Mouse (Mus musculus) C2C12 (cell line): ENCODE measurements around the gene Anxa10. TPM values are rescaled to one million over a fixed set of nuclear protein-coding genes. Genes with fewer than 3 reads are reported as not detected.

Experiments used
- H3K27me3 ChIP-seq: one replicate; pipeline ENCODE4 v1.6.1; 2011; ENCODE audit not compliant: control insufficient read depth, insufficient read depth, insufficient read length
- H3K36me3 ChIP-seq: one replicate; pipeline ENCODE4 v1.6.1; 2011; ENCODE audit not compliant: control insufficient read depth, insufficient read depth
- H3K4me3 ChIP-seq: one replicate; pipeline ENCODE4 v1.5.1; 2011; ENCODE audit warnings: mild to moderate bottlenecking, control low read depth; ENCODE audit not compliant: poor library complexity, insufficient read depth, severe bottlenecking
- H3K79me2 ChIP-seq: one replicate; pipeline ENCODE4 v1.6.1; 2011; ENCODE audit not compliant: control insufficient read depth, insufficient read depth
- H3K79me3 ChIP-seq: one replicate; pipeline ENCODE4 v1.6.1; 2011; ENCODE audit warnings: low read depth, control low read depth
- H3ac ChIP-seq: one replicate; pipeline ENCODE3; 2011; ENCODE audit warnings: low read depth; ENCODE audit not compliant: control insufficient read depth, insufficient read length
- CEBPB ChIP-seq: IDR thresholded peaks from one replicate; pipeline ENCODE4 v1.6.1; 2011; ENCODE audit warnings: low read depth, mild to moderate bottlenecking, control low read depth, moderate library complexity
- CTCF ChIP-seq: IDR thresholded peaks from one replicate; pipeline ENCODE4 v1.5.1; 2011; ENCODE audit not compliant: control insufficient read depth, insufficient read depth, insufficient read length
- FOSL1 ChIP-seq: IDR thresholded peaks from one replicate; pipeline ENCODE4 v1.8.0; 2011; ENCODE audit warnings: mild to moderate bottlenecking, low read length; ENCODE audit not compliant: poor library complexity, insufficient read depth, severe bottlenecking
- MAX ChIP-seq: IDR thresholded peaks from one replicate; pipeline ENCODE4 v1.6.1; 2011; ENCODE audit warnings: mild to moderate bottlenecking, control low read depth
- MYOD1 ChIP-seq: IDR thresholded peaks from one replicate; pipeline ENCODE4 v1.6.1; 2011; ENCODE audit warnings: low read depth; ENCODE audit not compliant: control insufficient read depth, insufficient read length
- MYOG ChIP-seq: IDR thresholded peaks from one replicate; pipeline ENCODE4 v1.6.1; 2011; ENCODE audit not compliant: control insufficient read depth, insufficient read length; ENCODE audit errors: extremely low read depth
- USF1 ChIP-seq: IDR thresholded peaks from one replicate; pipeline ENCODE4 v1.6.1; 2011; ENCODE audit warnings: low read depth, mild to moderate bottlenecking, control low read depth, moderate library complexity
- polyA plus RNA-seq: library from polyadenylated mRNA; unstranded; fragments of >200 nt; fragmentation: generic; extraction: Trizol; gene quantifications from one replicate; pipeline ENCODE4 v1.2.1, GENCODE M21; 2012; ENCODE audit warnings: missing spikeins

Anxa10 gene
- polyA plus RNA-seq, 1 experiment = not detected

DNA sequence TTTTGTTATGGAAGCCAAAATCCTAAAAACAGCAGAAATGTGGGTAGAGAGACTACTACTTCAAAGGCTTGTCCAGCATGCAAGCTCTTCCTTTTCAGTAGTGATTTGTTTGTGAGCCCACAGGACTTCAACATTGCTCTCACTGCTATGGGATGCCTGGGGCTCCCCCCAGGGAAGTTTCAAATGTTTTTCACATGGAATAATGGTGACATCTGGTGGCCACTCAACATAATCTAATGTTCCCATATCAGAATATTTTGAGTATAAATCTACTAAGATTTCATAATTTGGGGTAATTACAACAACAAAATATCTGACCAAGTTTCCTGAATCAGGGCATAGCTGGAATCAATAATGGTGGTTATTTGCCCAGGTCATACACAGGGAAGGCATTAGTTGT lies 62.6 kb downstream of the Anxa10 start:
- H3ac ChIP-seq = no peak overlapping the region
- H3K36me3 ChIP-seq = no peaks in the 10 kb centered on the region
- H3K79me2 ChIP-seq = no peaks in the 10 kb centered on the region
- H3K4me3 ChIP-seq = no peak overlapping the region
- no peak for TF ChIP-seq FOSL1
- no peak for TF ChIP-seq USF1
- TF ChIP-seq CTCF = no peak
- TF ChIP-seq MYOG = no peak
- no peak for TF ChIP-seq CEBPB
- TF ChIP-seq MYOD1 = no peak
- no peaks in the 10 kb centered on the region for H3K27me3 ChIP-seq
- H3K79me3 ChIP-seq = no peaks in the 10 kb centered on the region

DNA sequence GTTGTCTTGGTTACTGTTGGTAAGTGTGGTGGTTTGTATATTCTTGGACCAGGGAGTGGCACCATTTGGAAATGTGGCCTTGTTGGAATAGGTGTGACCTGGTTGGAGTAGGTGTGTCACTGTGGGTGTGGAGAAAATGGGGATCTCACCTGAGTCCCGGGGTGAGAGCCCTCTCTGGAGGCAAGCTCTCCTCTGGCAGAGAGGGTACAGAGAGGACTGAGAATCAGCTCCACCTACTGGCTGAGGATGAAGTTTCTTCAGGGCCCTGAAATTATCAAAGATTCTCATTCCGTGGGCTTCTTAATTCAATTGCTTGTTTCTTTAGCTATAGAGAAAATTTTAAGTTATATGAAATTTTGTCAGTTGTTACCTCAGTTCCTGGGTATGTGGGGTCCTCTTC lies 76.1 kb downstream of the Anxa10 start:
- Histone ChIP-seq H3K27me3 (no peaks in the 10 kb centered on the region), H3ac (no peak overlapping the region), H3K36me3 (no peaks in the 10 kb centered on the region), H3K79me3 (no peaks in the 10 kb centered on the region), H3K4me3 (no peak overlapping the region), H3K79me2 (no peaks in the 10 kb centered on the region)
- no peak for TF ChIP-seq USF1
- TF ChIP-seq MYOG = no peak
- no peak for TF ChIP-seq CTCF
- TF ChIP-seq CEBPB = no peak
- TF ChIP-seq MAX = no peak
- TF ChIP-seq MYOD1 = no peak
- no peak for TF ChIP-seq FOSL1

GRCm38 (mm10) chr8:62034351-62034750 lies 88.6 kb downstream of the Anxa10 start:
- TF ChIP-seq FOSL1 (no peak), MAX (no peak), MYOG (no peak), CTCF (no peak), USF1 (no peak), MYOD1 (no peak), CEBPB (no peak)
- H3K79me2 ChIP-seq = no peaks in the 10 kb centered on the region
- H3K79me3 ChIP-seq = no peaks in the 10 kb centered on the region
- no peak overlapping the region for H3ac ChIP-seq
- no peaks in the 10 kb centered on the region for H3K36me3 ChIP-seq
- H3K4me3 ChIP-seq = no peak overlapping the region
- no peaks in the 10 kb centered on the region for H3K27me3 ChIP-seq

- Histone ChIP-seq H3K36me3 (no peaks in the 10 kb centered on the region), H3K79me3 (no peaks in the 10 kb centered on the region), H3K4me3 (no peak overlapping the region), H3K27me3 (no peaks in the 10 kb centered on the region), H3K79me2 (no peaks in the 10 kb centered on the region), H3ac (no peak overlapping the region)
- no peak for TF ChIP-seq MYOD1
- TF ChIP-seq FOSL1 = no peak
- no peak for TF ChIP-seq MAX
- TF ChIP-seq MYOG = no peak
- TF ChIP-seq USF1 = no peak
- no peak for TF ChIP-seq CEBPB
- TF ChIP-seq CTCF = no peak
Observed at GRCm38 (mm10) chr8:62014582-62014981, 108.4 kb downstream of the Anxa10 start.

DNA sequence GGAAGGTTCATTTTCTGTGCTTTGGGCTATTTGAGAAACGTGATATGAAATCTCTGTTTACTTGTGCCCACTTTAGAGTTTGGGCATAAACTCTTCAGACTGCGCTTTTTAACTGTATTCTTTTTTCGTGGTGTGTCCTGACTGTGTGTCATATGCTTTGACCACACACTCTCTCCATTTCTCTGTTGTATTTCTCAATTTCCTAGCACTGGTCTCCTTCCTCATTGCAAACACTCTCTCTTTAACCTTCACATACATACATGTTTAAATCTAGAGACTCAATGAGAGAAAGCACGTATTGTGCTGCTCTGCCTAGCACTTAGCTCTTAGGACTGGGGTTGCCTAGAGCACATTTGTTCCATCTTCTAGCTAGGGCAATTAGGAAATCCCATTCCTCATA lies 108.8 kb downstream of the Anxa10 start:
- Histone ChIP-seq H3K79me2 (no peaks in the 10 kb centered on the region), H3K4me3 (no peak overlapping the region), H3K79me3 (no peaks in the 10 kb centered on the region), H3K27me3 (no peaks in the 10 kb centered on the region), H3ac (no peak overlapping the region), H3K36me3 (no peaks in the 10 kb centered on the region)
- TF ChIP-seq CEBPB (no peak), CTCF (no peak), FOSL1 (no peak), MAX (no peak), MYOG (no peak), MYOD1 (no peak), USF1 (no peak)

Other genes starting within 250 kb of the Anxa10 start
- gene Palld, start 220.5 kb downstream of the Anxa10 start, polyA plus RNA-seq = 79.5 TPM
- gene Ddx60, start 195.1 kb downstream of the Anxa10 start, polyA plus RNA-seq = not detected